Mouse (Mus musculus): ENCODE results near the gene Dtx3l.
"Not testable (repeated sequence)": the region's sequence is repeated elsewhere in the genome, so short reads cannot be mapped to it uniquely, and the experiment has no call there.

Dtx3l gene

GRCm38 (mm10) chr16:35923546-35924198, 15.3 kb downstream of the Dtx3l start:
- no peak for DNase-seq

GRCm38 (mm10) chr16:35922301-35922895, 16.6 kb downstream of the Dtx3l start:
- no peak for DNase-seq

GRCm38 (mm10) chr16:35921676-35922235, 17.2 kb downstream of the Dtx3l start:
- DNase-seq, result no peak

GRCm38 (mm10) chr16:35918721-35919543, 20.0 kb downstream of the Dtx3l start:
- DNase-seq, result no peak

GRCm38 (mm10) chr16:35914301-35914700, 24.6 kb downstream of the Dtx3l start:
- no peak for DNase-seq

GRCm38 (mm10) chr16:35913526-35913925, 25.4 kb downstream of the Dtx3l start:
- DNase-seq, result no peak

- DNase-seq, result no peak
Measured at GRCm38 (mm10) chr16:35911449-35911848, 27.5 kb downstream of the Dtx3l start.

GRCm38 (mm10) chr16:35907432-35908201, 31.3 kb downstream of the Dtx3l start:
- peak in 1 of 2 experiments; percentile 12 for DNase-seq

- DNase-seq, result no peak
Measured at GRCm38 (mm10) chr16:35906887-35907286, 32.1 kb downstream of the Dtx3l start.

- DNase-seq, result no peak
Measured at GRCm38 (mm10) chr16:35905819-35906485, 33.0 kb downstream of the Dtx3l start.

- no peak for DNase-seq
Measured at GRCm38 (mm10) chr16:35905355-35905754, 33.6 kb downstream of the Dtx3l start.

- no peak for DNase-seq
Measured at GRCm38 (mm10) chr16:35904121-35904736, 34.7 kb downstream of the Dtx3l start.

GRCm38 (mm10) chr16:35903014-35903640, 35.8 kb downstream of the Dtx3l start:
- DNase-seq, result no peak

GRCm38 (mm10) chr16:35900541-35900940, 38.4 kb downstream of the Dtx3l start:
- no peak for DNase-seq

- DNase-seq, result no peak
Measured at GRCm38 (mm10) chr16:35894997-35895396, 44.0 kb downstream of the Dtx3l start.

GRCm38 (mm10) chr16:35891603-35892002, 47.3 kb downstream of the Dtx3l start:
- not testable (repeated sequence) for DNase-seq

- DNase-seq, result no peak
Measured at GRCm38 (mm10) chr16:35890645-35891044, 48.3 kb downstream of the Dtx3l start.

- no peak for DNase-seq
Measured at GRCm38 (mm10) chr16:35888910-35889309, 50.0 kb downstream of the Dtx3l start.

- no peak for DNase-seq
Measured at GRCm38 (mm10) chr16:35888174-35888573, 50.8 kb downstream of the Dtx3l start.
